Mouse (Mus musculus) embryonic facial prominence, embryonic 10.5 days (tissue): ENCODE results near the gene Zfp1. TPM values are rescaled to one million over a fixed set of nuclear protein-coding genes. Genes with fewer than 3 reads are reported as not detected.
"Not testable (repeated sequence)": the region's sequence is repeated elsewhere in the genome, so short reads cannot be mapped to it uniquely, and the experiment has no call there.

Experiments used
- DNase-seq: peaks from one replicate; pipeline ENCODE4 v3.0.0-alpha.2; 2017; ENCODE audit warnings: low spot score
- H3K27ac ChIP-seq: fragments of 300-500 bp; sonication (generic); replicated peaks from 2 replicates; pipeline ENCODE4 v1.5.1; 2016; ENCODE audit warnings: mild to moderate bottlenecking
- H3K27me3 ChIP-seq: fragments of 300-500 bp; sonication (generic); replicated peaks from 2 replicates; pipeline ENCODE4 v1.6.1; 2016; ENCODE audit warnings: low read depth, mild to moderate bottlenecking; ENCODE audit not compliant: poor library complexity, severe bottlenecking
- H3K36me3 ChIP-seq: fragments of 300-500 bp; sonication (generic); replicated peaks from 2 replicates; pipeline ENCODE4 v1.6.1; 2016; ENCODE audit warnings: mild to moderate bottlenecking, moderate library complexity
- H3K4me1 ChIP-seq: fragments of 300-500 bp; sonication (generic); 2 replicates; pipeline ENCODE4 v1.6.1; 2016
- H3K4me3 ChIP-seq: fragments of 300-500 bp; sonication (generic); 2 replicates; pipeline ENCODE4 v1.5.1; 2016; ENCODE audit warnings: mild to moderate bottlenecking, moderate library complexity
- H3K9me3 ChIP-seq: fragments of 300-500 bp; sonication (generic); 2 replicates; pipeline ENCODE4 v1.6.1; 2016; ENCODE audit warnings: mild to moderate bottlenecking
- WGBS: fragments of 180-500 bp; shearing (Covaris S2); methylation state at CpG from one replicate; pipeline ENCODE4 v1.1.7; 2016; 5-methylcytosine and 5-hydroxymethylcytosine counted together
- polyA plus RNA-seq: library from polyadenylated mRNA; unstranded; fragments of >200 nt; fragmentation: Nextera tagmentation; extraction: Ambion mirVana; gene quantifications from 2 replicates; pipeline ENCODE4 v1.2.1, GENCODE M21; 2016

Zfp1 gene
- polyA plus RNA-seq, 1 experiment from 2014 or later: 20.9 TPM

DNA sequence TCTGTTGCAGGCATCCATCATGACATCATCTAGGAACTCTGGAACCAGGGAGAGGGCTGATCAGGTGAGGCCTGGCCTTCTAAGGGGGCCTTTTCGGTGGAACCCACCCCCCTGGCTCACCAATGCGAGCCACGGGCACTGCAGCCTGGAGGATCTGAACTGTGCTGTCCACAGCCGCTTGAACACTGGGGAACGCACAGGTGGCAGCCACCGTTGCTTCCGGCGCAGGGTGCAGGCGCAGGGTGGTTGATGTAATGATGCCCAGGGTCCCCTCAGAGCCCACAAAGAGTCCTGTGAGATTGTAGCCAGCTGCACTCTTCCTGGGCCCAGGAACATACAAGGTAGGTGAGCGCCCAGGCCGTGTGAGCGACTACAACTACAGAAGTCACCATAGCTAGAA is 14.8 kb upstream of the Zfp1 start:
- H3K36me3 ChIP-seq: peaks cover 41% of the 10 kb centered on the region
- H3K27ac ChIP-seq: no peak overlapping the region
- peaks cover 9% of the 10 kb centered on the region; the same call in 1 of the 2 replicates for H3K4me1 ChIP-seq
- H3K27me3 ChIP-seq: no peaks in the 10 kb centered on the region
- DNase-seq: no peak
- H3K4me3 ChIP-seq: no peak overlapping the region
- H3K9me3 ChIP-seq: 0 out of 2 replicates have a peak, but pooled peaks cover 2% of the 10 kb centered on the region
- 95% methylated on average over 12 of the region's 12 CpGs for WGBS

DNA sequence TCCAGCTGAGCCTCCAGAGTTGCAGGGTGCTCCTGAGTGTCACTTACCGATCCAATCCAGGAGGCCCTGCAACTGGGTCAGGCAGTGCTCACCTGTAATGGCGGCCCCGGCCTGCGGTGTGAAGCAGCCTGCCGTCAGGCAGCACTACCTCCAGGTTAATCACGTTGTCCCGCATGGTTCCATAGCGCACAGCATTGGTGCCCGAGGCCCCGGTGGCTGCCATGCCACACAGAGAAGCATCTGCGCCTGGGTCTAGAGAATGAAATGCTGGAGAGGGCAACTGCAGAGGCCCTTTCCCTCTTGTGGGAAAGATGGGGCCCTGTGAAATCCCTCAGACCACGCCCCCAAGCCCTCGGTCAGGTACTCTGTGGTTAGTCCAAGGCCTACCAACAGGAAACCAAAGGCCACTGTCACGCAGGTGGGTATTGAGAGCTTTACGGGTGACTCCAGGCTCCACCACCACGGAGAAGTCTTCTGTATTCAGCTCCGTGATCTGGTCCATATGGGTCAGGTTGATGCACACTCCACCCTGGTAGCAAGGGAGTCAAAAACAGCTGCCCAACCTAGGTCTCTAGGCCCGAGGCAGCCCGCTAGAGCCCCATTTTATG is 14.2 kb upstream of the Zfp1 start:
- H3K9me3 ChIP-seq: 0 out of 2 replicates have a peak, but pooled peaks cover 3% of the 10 kb centered on the region
- DNase-seq: no peak
- WGBS: 90% methylated on average over 19 of the region's 19 CpGs
- peaks cover 9% of the 10 kb centered on the region; the same call in 1 of the 2 replicates for H3K4me1 ChIP-seq
- no peaks in the 10 kb centered on the region for H3K27me3 ChIP-seq
- H3K4me3 ChIP-seq: no peak overlapping the region
- peaks cover 37% of the 10 kb centered on the region for H3K36me3 ChIP-seq
- H3K27ac ChIP-seq: no peak overlapping the region

DNA sequence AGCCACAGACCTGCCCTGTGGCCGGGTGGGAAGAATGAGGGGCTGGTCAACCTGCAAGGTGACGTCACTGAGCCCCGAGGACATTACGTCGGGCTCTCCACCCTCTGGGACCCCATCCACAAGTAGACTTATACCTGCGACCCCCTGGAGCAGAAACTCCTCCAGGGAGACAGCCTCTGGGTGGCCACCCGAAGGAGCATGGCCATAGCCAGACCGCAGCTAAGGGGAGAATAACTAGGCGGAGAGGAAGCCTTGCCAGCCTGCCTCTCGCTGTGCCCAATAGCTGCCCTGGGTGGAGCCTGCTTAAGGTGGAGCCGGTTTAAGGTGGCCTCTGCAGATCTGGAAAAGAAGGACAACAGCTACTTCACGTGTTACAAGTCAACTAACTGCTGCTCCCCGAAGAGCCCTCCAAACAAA is 13.1 kb upstream of the Zfp1 start, which contains the start of gene Ldhd:
Ldhd (minus strand) TSS at position 270 of the 417 bp plus-strand sequence.
- 26% methylated on average over 13 of the region's 13 CpGs for WGBS
- H3K27me3 ChIP-seq: no peaks in the 10 kb centered on the region
- 0 out of 2 replicates have a peak, but pooled peaks cover 3% of the 10 kb centered on the region for H3K9me3 ChIP-seq
- no peak within 1 kb of the TSS for H3K27ac ChIP-seq
- H3K4me1 ChIP-seq: peaks cover 9% of the 10 kb centered on the region; the same call in 1 of the 2 replicates
- peak within 1 kb of the TSS; percentile 36 for H3K4me3 ChIP-seq
- H3K36me3 ChIP-seq: peaks cover 27% of the 10 kb centered on the region
- DNase-seq: no peak

DNA sequence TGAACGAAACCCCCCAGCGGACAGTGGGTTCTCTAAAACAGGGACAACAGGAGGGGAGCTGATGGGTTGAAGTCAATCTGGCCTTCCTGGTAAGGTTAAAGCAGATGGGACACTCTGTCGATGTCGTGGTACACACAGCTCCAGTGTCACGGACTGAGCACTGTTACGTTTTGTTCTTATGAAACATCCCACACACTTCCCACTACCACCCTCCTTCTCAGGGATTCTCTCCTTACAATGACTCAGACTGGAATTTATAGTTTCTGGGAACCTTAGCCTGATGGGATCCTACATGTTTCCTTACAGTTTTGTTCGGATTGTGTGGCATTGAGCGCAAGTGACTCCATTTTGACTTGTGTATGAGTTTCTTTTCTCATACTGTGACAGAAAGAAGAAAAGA is 11.6 kb upstream of the Zfp1 start:
- H3K27ac ChIP-seq: no peak overlapping the region
- WGBS: 89% methylated on average over 8 of the region's 8 CpGs

DNA sequence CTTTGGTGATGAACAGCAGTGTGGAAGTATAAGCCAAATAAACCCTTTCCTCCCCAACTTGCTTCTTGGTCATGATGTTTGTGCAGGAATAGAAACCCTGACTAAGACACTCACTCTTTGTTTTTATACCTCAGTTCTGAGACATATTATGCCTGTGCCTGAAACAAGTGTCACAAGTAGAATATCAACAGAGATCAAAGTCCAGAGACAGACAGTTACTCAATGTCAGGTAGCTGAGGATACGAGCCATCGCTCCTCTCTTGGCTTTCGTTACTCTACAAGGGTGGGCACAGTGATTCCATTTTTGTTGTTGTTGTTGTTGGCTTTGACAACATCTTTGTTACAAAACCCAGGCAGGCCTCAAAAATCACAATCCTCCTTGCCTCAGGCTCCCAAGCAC is 10.2 kb upstream of the Zfp1 start:
- Histone ChIP-seq H3K36me3 (peaks cover 12% of the 10 kb centered on the region), H3K27me3 (no peaks in the 10 kb centered on the region), H3K27ac (no peak overlapping the region), H3K4me1 (peaks cover 9% of the 10 kb centered on the region; the same call in 1 of the 2 replicates), H3K4me3 (no peak overlapping the region), H3K9me3 (0 out of 2 replicates have a peak, but pooled peaks cover 3% of the 10 kb centered on the region)
- DNase-seq: no peak
- 95% methylated on average over 3 of the region's 3 CpGs for WGBS

More for the DNA sequence above, 11.6 kb upstream of the Zfp1 start:
- Histone ChIP-seq H3K4me3 (no peak overlapping the region), H3K27me3 (no peaks in the 10 kb centered on the region), H3K9me3 (0 out of 2 replicates have a peak, but pooled peaks cover 3% of the 10 kb centered on the region), H3K36me3 (peaks cover 24% of the 10 kb centered on the region), H3K4me1 (peaks cover 9% of the 10 kb centered on the region; the same call in 1 of the 2 replicates)
- no peak for DNase-seq

DNA sequence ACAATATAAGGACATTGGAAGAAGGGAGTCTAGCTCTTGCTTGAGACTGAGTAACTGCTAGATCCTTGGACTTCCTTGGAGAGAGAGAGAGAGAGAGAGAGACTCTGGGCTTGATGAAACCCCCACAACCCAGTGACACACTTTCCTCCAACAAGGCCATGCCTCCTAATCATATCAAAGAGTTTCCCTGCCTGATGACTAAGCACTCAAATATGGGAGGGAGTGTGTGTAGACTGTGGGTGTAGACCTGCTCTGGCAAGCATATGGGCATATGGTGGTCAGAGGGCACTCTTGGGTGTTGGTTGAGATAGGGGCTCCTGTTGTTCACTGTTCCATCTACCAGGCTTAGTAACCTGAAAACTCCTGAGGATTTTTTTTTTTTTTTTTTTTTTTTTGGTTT is 5.1 kb upstream of the Zfp1 start:
- Histone ChIP-seq H3K9me3 (0 out of 2 replicates have a peak, but pooled peaks cover 3% of the 10 kb centered on the region), H3K27ac (no peak overlapping the region), H3K4me3 (no peak overlapping the region), H3K4me1 (peaks cover 8% of the 10 kb centered on the region), H3K27me3 (no peaks in the 10 kb centered on the region), H3K36me3 (no peaks in the 10 kb centered on the region)
- DNase-seq: no peak

DNA sequence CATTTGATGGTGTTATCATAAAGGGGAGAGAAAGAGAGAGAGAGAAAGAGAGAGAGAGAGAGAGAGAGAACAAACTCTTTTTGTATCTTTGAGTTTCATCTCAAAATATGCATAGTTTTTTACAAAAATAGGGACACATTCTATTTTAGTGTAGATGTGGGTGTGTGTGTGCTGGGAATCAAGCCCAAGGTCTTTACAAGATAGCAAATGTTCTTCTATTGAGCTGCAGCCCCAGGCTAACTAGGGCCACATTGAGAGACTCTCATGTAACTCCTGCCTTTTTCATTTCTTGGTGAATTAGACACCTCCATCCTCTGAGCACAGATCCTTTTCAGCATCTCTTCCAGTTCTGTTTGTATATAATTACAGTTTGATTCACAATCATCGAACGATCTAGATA is 2.1 kb upstream of the Zfp1 start:
- Histone ChIP-seq H3K4me1 (peaks cover 8% of the 10 kb centered on the region), H3K4me3 (no peak overlapping the region), H3K27ac (no peak overlapping the region), H3K9me3 (no peaks in the 10 kb centered on the region), H3K27me3 (no peaks in the 10 kb centered on the region), H3K36me3 (peaks cover 3% of the 10 kb centered on the region; the same call in 1 of the 2 replicates)
- 93% methylated on average over 2 of the region's 2 CpGs for WGBS
- no peak for DNase-seq

DNA sequence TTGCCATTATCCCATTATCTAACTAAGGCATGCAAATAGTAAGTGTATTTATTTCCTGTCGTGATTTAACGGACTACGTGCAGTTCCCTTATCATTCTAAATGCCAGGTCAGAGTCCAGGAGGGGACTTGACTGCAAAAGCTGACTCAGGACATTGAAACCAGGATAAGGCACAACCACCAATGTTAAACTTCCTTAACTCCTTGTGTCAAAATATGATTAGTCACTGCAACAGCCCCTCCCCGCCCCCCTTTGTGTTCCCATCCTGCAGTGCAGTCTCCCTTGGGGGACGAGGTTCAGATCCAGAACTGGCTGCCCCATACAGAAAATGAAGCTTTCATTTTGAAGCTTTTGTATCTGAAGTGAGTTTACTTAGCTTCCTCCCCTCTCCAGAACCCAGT is 705 bp upstream of the Zfp1 start:
- no peak for DNase-seq
- H3K4me1 ChIP-seq: peaks cover 8% of the 10 kb centered on the region
- WGBS: 68% methylated on average over 5 of the region's 5 CpGs
- peak overlapping the region; percentile 99 for H3K27ac ChIP-seq
- peak overlapping the region; percentile 86 for H3K4me3 ChIP-seq
- peaks cover 13% of the 10 kb centered on the region for H3K36me3 ChIP-seq
- no peaks in the 10 kb centered on the region for H3K27me3 ChIP-seq
- no peaks in the 10 kb centered on the region for H3K9me3 ChIP-seq

DNA sequence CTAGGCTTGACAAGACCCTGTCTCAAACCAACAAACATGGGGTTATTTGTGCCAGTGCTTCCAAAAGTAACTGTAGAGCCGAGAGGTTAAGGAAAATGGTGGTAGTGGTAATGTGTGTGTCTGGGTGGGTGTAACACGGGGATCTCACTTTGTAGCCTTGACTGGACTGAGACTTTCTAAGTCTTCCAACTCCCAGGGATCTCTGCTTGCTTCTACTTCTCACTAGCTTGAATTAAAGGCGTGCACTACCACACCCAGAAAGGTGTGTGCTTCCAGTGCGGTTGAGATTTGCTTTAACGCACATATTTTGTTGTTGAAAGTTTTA is 300 bp upstream of the Zfp1 start:
- Histone ChIP-seq H3K4me3 (peak overlapping the region; percentile 86), H3K27me3 (no peaks in the 10 kb centered on the region), H3K4me1 (peaks cover 9% of the 10 kb centered on the region), H3K9me3 (no peaks in the 10 kb centered on the region), H3K27ac (peak overlapping the region; percentile 99), H3K36me3 (peaks cover 13% of the 10 kb centered on the region)
- DNase-seq: no peak
- WGBS: 19% methylated on average over 5 of the region's 5 CpGs

DNA sequence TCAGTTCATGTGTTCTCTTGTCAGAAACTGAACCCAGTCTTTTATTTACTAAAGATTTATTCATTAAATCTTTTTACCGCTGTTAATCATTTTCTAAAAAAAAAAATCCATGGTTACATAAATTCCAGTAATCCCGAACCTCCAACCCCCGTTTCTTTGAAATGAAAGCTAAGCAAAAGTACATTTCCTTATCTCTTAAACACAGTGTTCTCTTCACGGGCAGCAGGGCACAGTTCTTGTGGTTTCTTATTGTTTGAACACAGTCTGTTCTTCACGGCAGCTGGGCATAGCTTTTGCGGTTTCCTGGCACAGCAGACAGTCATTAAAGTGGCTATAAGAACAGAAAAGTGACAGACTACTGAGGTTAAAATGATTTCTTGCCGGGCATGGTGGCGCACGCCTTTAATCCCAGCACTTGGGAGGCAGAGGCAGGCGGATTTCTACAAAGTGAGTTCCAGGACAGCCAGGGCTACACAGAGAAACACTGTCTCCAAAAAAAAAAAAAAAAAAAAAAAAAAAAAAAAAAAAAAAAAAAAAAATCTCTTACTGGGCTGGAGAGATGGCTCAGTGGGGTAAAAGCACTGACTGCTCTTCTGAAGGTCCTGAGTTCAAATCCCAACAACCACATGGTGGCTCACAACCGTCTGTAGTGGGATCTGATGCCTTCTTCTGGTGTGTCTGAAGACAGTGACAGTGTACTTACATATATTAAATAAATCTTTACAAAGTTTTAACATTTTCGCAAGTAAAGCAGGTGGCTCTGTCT is 1.3 kb downstream of the Zfp1 start:
- H3K27me3 ChIP-seq, H3K9me3 ChIP-seq, DNase-seq: not testable (repeated sequence)
- peaks cover 21% of the 10 kb centered on the region for H3K4me1 ChIP-seq
- peaks cover 13% of the 10 kb centered on the region for H3K36me3 ChIP-seq
- peak overlapping the region; percentile 99; the same call in 1 of the 2 replicates for H3K27ac ChIP-seq
- 84% methylated on average over 12 of the region's 12 CpGs for WGBS
- H3K4me3 ChIP-seq: peak overlapping the region; percentile 86

DNA sequence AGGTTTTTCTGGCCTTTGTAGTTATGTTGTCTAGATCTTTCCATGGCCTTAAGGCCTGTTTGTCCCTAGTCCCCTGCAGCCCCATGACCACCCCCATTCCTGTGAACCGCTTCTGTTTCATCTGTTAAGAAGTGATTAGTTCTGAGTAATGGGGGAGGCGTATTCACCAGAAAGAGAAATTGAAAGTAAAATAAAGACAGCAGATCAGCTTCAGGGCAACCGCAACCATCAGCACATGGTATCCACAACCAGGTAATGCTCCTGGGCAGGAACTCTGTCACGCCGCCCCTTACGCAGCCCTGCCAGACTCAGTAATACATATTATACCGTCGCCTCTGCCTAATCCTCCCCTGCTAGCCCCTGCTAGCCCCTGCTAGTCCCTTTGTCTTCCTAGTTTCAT is 2.5 kb downstream of the Zfp1 start:
- 95% methylated on average over 8 of the region's 8 CpGs for WGBS
- Histone ChIP-seq H3K4me1 (peaks cover 21% of the 10 kb centered on the region), H3K27me3 (no peaks in the 10 kb centered on the region), H3K36me3 (peaks cover 13% of the 10 kb centered on the region), H3K27ac (no peak overlapping the region), H3K4me3 (no peak overlapping the region), H3K9me3 (no peaks in the 10 kb centered on the region)
- DNase-seq: no peak

DNA sequence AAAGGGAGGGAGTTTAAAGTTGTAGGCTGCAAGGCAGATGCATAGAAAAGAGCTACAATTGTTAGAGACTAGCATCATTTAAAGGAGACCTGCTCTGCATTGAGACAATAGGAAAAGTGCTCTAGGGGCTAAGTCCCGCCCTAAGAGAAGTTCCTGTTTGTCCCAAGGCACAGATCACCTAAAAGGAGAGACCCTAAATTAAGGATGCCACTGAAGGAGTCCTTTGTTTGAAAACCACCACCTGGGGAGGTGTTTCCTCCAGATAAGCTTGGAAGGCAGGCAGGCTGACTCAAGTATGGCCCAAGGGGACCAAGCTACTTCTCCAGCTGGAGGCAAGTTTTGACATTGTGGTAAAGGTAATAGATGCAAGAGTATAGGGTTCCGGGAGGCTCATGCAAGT is 5.6 kb downstream of the Zfp1 start:
- H3K9me3 ChIP-seq: no peaks in the 10 kb centered on the region
- no peaks in the 10 kb centered on the region for H3K27me3 ChIP-seq
- no peak overlapping the region for H3K4me3 ChIP-seq
- H3K4me1 ChIP-seq: peaks cover 13% of the 10 kb centered on the region
- no peak for DNase-seq
- H3K36me3 ChIP-seq: peaks cover 13% of the 10 kb centered on the region
- WGBS: 49% methylated on average over 2 of the region's 2 CpGs
- 0 out of 2 replicates have a peak overlapping the region, but pooled peaks have one; percentile 7 for H3K27ac ChIP-seq

DNA sequence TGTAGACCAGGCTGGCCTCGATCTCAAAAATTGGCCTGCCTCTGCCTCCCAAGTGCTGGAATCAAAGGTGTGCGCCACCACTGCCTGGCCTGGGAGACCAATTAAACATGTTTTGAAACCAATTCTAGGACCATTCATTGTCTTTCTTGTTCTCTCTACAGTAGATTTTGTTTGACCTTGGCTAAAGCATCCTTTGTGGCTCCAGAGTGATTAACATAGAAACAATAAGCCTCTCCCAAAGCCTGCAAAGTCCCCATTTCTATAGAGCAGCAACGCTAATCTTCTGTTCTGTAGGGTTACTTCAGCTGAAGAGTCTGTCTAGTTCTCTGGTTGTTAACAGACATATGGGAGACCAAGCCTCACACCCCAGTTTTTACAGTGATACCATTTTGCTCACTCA is 7.5 kb downstream of the Zfp1 start:
- no peak overlapping the region for H3K27ac ChIP-seq
- WGBS: 88% methylated on average over 3 of the region's 3 CpGs
- peaks cover 16% of the 10 kb centered on the region for H3K36me3 ChIP-seq
- peaks cover 13% of the 10 kb centered on the region for H3K4me1 ChIP-seq
- no peak overlapping the region for H3K4me3 ChIP-seq
- no peaks in the 10 kb centered on the region for H3K27me3 ChIP-seq
- no peaks in the 10 kb centered on the region for H3K9me3 ChIP-seq
- no peak for DNase-seq
